11 mouse cellular contexts compared by ENCODE assay signal in the genomic region with DNA sequence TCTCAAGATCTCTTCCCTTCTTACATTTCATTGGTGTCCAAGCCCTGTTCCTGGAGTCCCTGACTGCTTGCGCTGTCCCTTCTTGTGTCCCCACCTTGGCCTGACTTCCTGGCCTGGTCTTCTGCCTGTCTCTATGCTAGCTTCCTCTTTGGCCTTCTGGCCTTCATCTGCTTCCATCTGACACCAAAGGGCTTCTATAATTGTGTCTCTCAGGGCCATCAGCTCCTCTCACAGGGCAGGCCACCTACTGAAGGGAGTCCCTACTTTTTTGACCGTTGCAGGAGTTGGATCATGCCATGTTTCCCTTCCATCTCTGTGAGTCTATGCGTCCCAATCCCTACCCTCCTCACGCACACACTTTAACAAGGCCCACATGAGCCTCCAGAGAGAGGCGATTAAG. TPM values are rescaled to one million over a fixed set of nuclear protein-coding genes. Genes with fewer than 3 reads are reported as not detected.
A peak's percentile ranks its signal among the peaks of the same experiment; 100 is the strongest.
DNase-seq lines count a peak whose midpoint lies in the region; ATAC-seq and TF ChIP-seq lines count a peak whose summit lies in the region.
"Had no signal": no experiment of that assay in that cellular context is flagged by ENCODE, and none has a peak within 500 bp of the region (broad histone marks: within the 10 kb centered on the region; RNA-seq: fewer than 3 reads in every experiment).

No protein-coding gene starts in this region.

- H3K27ac ChIP-seq in forebrain, embryonic 12.5 days = 0 out of 2 replicates have a peak overlapping the region, but pooled peaks have one; percentile 6
- H3K27ac ChIP-seq in forebrain, embryonic 14.5 days (ENCODE audit: low read depth, low read length) = no peak overlapping the region
- H3K27ac ChIP-seq in left cerebral cortex, adult 2 months = peak overlapping the region; percentile 75
- peak overlapping the region; percentile 40; the same call in 1 of the 2 replicates for H3K27ac ChIP-seq in forebrain, embryonic 15.5 days (replicated peaks)
- no peak overlapping the region for H3K27ac ChIP-seq in limb, embryonic 12.5 days
- H3K27ac ChIP-seq: heart, embryonic 15.5 days; lung, embryonic 15.5 days had no signal

- DNase-seq in forebrain, embryonic 14.5 days (ENCODE audit: low spot score) = no peak
- no peak for DNase-seq in left cerebral cortex, adult 2 months (ENCODE audit: extremely low spot score in 1 of 2, low spot score in 2 of 2)
- DNase-seq in left cerebral cortex, adult 8-10 months (ENCODE audit: low spot score in 2 of 2) = no peak
- no peak for DNase-seq in layer of hippocampus, adult 8-10 months (ENCODE audit: low spot score in 2 of 2)
- DNase-seq in gastrocnemius, postnatal 25 days = no peak

- TF ChIP-seq CTCF in left cerebral cortex, adult 2 months (IDR thresholded peaks at IDR 0.05) = no peak

- intact Hi-C loops in left cerebral cortex, adult 2 months (cut with DNase I) = loop anchor here (2.0 kb wide), 2 partner anchors 19 to 123 kb away; partner anchors contain the start of genes Bax and Bcat2

- WGBS in forebrain, embryonic 12.5 days = 94% methylated on average over 5 of the region's 5 CpGs
- 95% methylated on average over 5 of the region's 5 CpGs for WGBS in forebrain, embryonic 14.5 days
- WGBS in forebrain, embryonic 15.5 days = 96% methylated on average over 5 of the region's 5 CpGs
- 92% methylated on average over 5 of the region's 5 CpGs for WGBS in limb, embryonic 12.5 days

- H3K4me2 ChIP-seq in forebrain, embryonic 12.5 days = no peak overlapping the region
- no peak overlapping the region for H3K4me2 ChIP-seq in forebrain, embryonic 14.5 days (ENCODE audit: low read length)
- H3K4me2 ChIP-seq in forebrain, embryonic 15.5 days (replicated peaks) = peak overlapping the region; percentile 42
- H3K4me2 ChIP-seq in limb, embryonic 12.5 days = peak overlapping the region; percentile 51

- peaks cover 14% of the 10 kb centered on the region for H3K36me3 ChIP-seq in forebrain, embryonic 12.5 days (replicated peaks)
- H3K36me3 ChIP-seq in forebrain, embryonic 14.5 days (ENCODE audit: control insufficient read depth, insufficient read depth, low read length) = peaks cover 10% of the 10 kb centered on the region
- H3K36me3 ChIP-seq in forebrain, embryonic 15.5 days = peaks cover 5% of the 10 kb centered on the region; the same call in 1 of the 2 replicates
- peaks cover 19% of the 10 kb centered on the region for H3K36me3 ChIP-seq in limb, embryonic 12.5 days

- H3K27me3 ChIP-seq in forebrain, embryonic 12.5 days = no peaks in the 10 kb centered on the region
- no peaks in the 10 kb centered on the region for H3K27me3 ChIP-seq in forebrain, embryonic 14.5 days (replicated peaks; ENCODE audit: control insufficient read depth, insufficient read depth, low read length)
- H3K27me3 ChIP-seq in forebrain, embryonic 15.5 days = no peaks in the 10 kb centered on the region
- no peaks in the 10 kb centered on the region for H3K27me3 ChIP-seq in limb, embryonic 12.5 days
- H3K27me3 ChIP-seq: heart, embryonic 15.5 days; lung, embryonic 15.5 days had no signal

- no peak for ATAC-seq in forebrain, embryonic 12.5 days (ENCODE audit: low FRiP score)
- ATAC-seq in forebrain, embryonic 14.5 days = no peak
- no peak for ATAC-seq in forebrain, embryonic 15.5 days (replicated peaks)
- no peak for ATAC-seq in limb, embryonic 12.5 days (ENCODE audit: insufficient number of reproducible peaks, insufficient read depth, low FRiP score, low TSS enrichment, low read depth)

- H3K9me3 ChIP-seq in forebrain, embryonic 12.5 days = no peaks in the 10 kb centered on the region
- no peaks in the 10 kb centered on the region for H3K9me3 ChIP-seq in forebrain, embryonic 14.5 days (replicated peaks; ENCODE audit: control insufficient read depth, low read length)
- H3K9me3 ChIP-seq in forebrain, embryonic 15.5 days = no peaks in the 10 kb centered on the region
- no peaks in the 10 kb centered on the region for H3K9me3 ChIP-seq in limb, embryonic 12.5 days
- H3K9me3 ChIP-seq: heart, embryonic 15.5 days; lung, embryonic 15.5 days had no signal

- no peak overlapping the region for H3K9ac ChIP-seq in forebrain, embryonic 12.5 days
- no peak overlapping the region for H3K9ac ChIP-seq in forebrain, embryonic 14.5 days (ENCODE audit: low read length)
- H3K9ac ChIP-seq in forebrain, embryonic 15.5 days (replicated peaks) = 0 out of 2 replicates have a peak overlapping the region, but pooled peaks have one; percentile 16
- no peak overlapping the region for H3K9ac ChIP-seq in limb, embryonic 12.5 days (replicated peaks)
- H3K9ac ChIP-seq: heart, embryonic 15.5 days; lung, embryonic 15.5 days had no signal

- no peak overlapping the region for H3K4me3 ChIP-seq in forebrain, embryonic 12.5 days (replicated peaks)
- no peak overlapping the region for H3K4me3 ChIP-seq in forebrain, embryonic 14.5 days (ENCODE audit: low read depth, low read length)
- no peak overlapping the region for H3K4me3 ChIP-seq in left cerebral cortex, adult 2 months
- H3K4me3 ChIP-seq in forebrain, embryonic 15.5 days = no peak overlapping the region
- H3K4me3 ChIP-seq in limb, embryonic 12.5 days (replicated peaks) = no peak overlapping the region

- H3K4me1 ChIP-seq in forebrain, embryonic 12.5 days = peaks cover 4% of the 10 kb centered on the region
- no peaks in the 10 kb centered on the region for H3K4me1 ChIP-seq in forebrain, embryonic 14.5 days (ENCODE audit: control insufficient read depth, insufficient read depth, low read length)
- H3K4me1 ChIP-seq in forebrain, embryonic 15.5 days = peaks cover 4% of the 10 kb centered on the region
- H3K4me1 ChIP-seq in limb, embryonic 12.5 days (replicated peaks) = 0 out of 2 replicates have a peak, but pooled peaks cover 3% of the 10 kb centered on the region

RNA-seq across cellular contexts. Expression of gene Bcat2, which starts 19.9 kb away (rescaled TPM):
- 18.3 and 22.2 TPM in 2 replicates for polyA plus RNA-seq in forebrain, embryonic 12.5 days (2016; fragmentation: Nextera tagmentation; extraction: Ambion mirVana)
- polyA plus RNA-seq in forebrain, embryonic 14.5 days (2014; fragmentation: Nextera tagmentation; extraction: Ambion mirVana) = 19.6 and 20.1 TPM in 2 replicates
- total RNA-seq in left cerebral cortex, adult 2 months (2021) = 10 to 100 TPM; 25.4 to 26.2 TPM
- total RNA-seq in left cerebral cortex, adult 8-10 months (2022) = 10 to 100 TPM; 19.3 to 21.1 (median 19.9) TPM
- 21.6 and 23.3 TPM in 2 replicates for polyA plus RNA-seq in forebrain, embryonic 15.5 days (2015; fragmentation: Nextera tagmentation; extraction: Ambion mirVana)
- 50.4 and 56.5 TPM in 2 replicates for polyA plus RNA-seq in limb, embryonic 12.5 days (2016; fragmentation: Nextera tagmentation; extraction: Ambion mirVana)
- total RNA-seq in layer of hippocampus, adult 8-10 months (2022) = 10 to 100 TPM; 23.2 to 33.0 (median 29.9) TPM
- total RNA-seq in gastrocnemius, postnatal 25 days (2021) = 10 to 100 TPM; 56.3 to 63.9 TPM

RNA-seq across cellular contexts. Expression of gene Fgf21, which starts 25.4 kb away (rescaled TPM):
- polyA plus RNA-seq in forebrain, embryonic 12.5 days (2016; fragmentation: Nextera tagmentation; extraction: Ambion mirVana) = not detected in 2 replicates
- not detected in 2 replicates for polyA plus RNA-seq in forebrain, embryonic 14.5 days (2014; fragmentation: Nextera tagmentation; extraction: Ambion mirVana)
- total RNA-seq in left cerebral cortex, adult 2 months (2021) = not detected
- total RNA-seq in left cerebral cortex, adult 8-10 months (2022) = not detected
- polyA plus RNA-seq in forebrain, embryonic 15.5 days (2015; fragmentation: Nextera tagmentation; extraction: Ambion mirVana) = not detected in 2 replicates
- not detected in 2 replicates for polyA plus RNA-seq in limb, embryonic 12.5 days (2016; fragmentation: Nextera tagmentation; extraction: Ambion mirVana)
- not detected for total RNA-seq in layer of hippocampus, adult 8-10 months (2022)
- not detected for total RNA-seq in gastrocnemius, postnatal 25 days (2021)
- total RNA-seq: left cerebral cortex, postnatal 14 days had no signal

RNA-seq across cellular contexts. Expression of gene Fut1, which starts 27.2 kb away (rescaled TPM):
- polyA plus RNA-seq in forebrain, embryonic 12.5 days (2016; fragmentation: Nextera tagmentation; extraction: Ambion mirVana) = 0.10 and 0.24 TPM in 2 replicates
- not detected in 2 replicates for polyA plus RNA-seq in forebrain, embryonic 14.5 days (2014; fragmentation: Nextera tagmentation; extraction: Ambion mirVana)
- total RNA-seq in left cerebral cortex, adult 2 months (2021) = not detected
- under 1 TPM in 1 of 4 experiments, not detected in 3; 0.21 TPM for total RNA-seq in left cerebral cortex, adult 8-10 months (2022)
- not detected in 2 replicates for polyA plus RNA-seq in forebrain, embryonic 15.5 days (2015; fragmentation: Nextera tagmentation; extraction: Ambion mirVana)
- not detected in 2 replicates for polyA plus RNA-seq in limb, embryonic 12.5 days (2016; fragmentation: Nextera tagmentation; extraction: Ambion mirVana)
- total RNA-seq in layer of hippocampus, adult 8-10 months (2022) = under 1 TPM in 3 of 4 experiments, not detected in 1; 0.20 to 0.28 (median 0.21) TPM
- total RNA-seq in gastrocnemius, postnatal 25 days (2021) = not detected
- total RNA-seq: left cerebral cortex, postnatal 14 days had no signal

RNA-seq across cellular contexts. Expression of gene Izumo1, which starts 31.7 kb away (rescaled TPM):
- polyA plus RNA-seq in forebrain, embryonic 12.5 days (2016; fragmentation: Nextera tagmentation; extraction: Ambion mirVana) = 0.13 TPM in 1 of 2 replicates, not detected in the other
- not detected in 2 replicates for polyA plus RNA-seq in forebrain, embryonic 14.5 days (2014; fragmentation: Nextera tagmentation; extraction: Ambion mirVana)
- under 1 TPM in 1 of 2 experiments, not detected in 1; 0.34 TPM for total RNA-seq in left cerebral cortex, adult 2 months (2021)
- not detected for total RNA-seq in left cerebral cortex, adult 8-10 months (2022)
- polyA plus RNA-seq in forebrain, embryonic 15.5 days (2015; fragmentation: Nextera tagmentation; extraction: Ambion mirVana) = 0.17 TPM in 1 of 2 replicates, not detected in the other
- 0.13 and 0.17 TPM in 2 replicates for polyA plus RNA-seq in limb, embryonic 12.5 days (2016; fragmentation: Nextera tagmentation; extraction: Ambion mirVana)
- total RNA-seq in layer of hippocampus, adult 8-10 months (2022) = under 1 TPM in 3 of 4 experiments, not detected in 1; 0.14 to 0.27 (median 0.22) TPM
- total RNA-seq in gastrocnemius, postnatal 25 days (2021) = not detected

RNA-seq across cellular contexts. Expression of gene Hsd17b14, which starts 35.2 kb away (rescaled TPM):
- polyA plus RNA-seq in forebrain, embryonic 12.5 days (2016; fragmentation: Nextera tagmentation; extraction: Ambion mirVana) = 0.42 and 0.52 TPM in 2 replicates
- 0.17 and 0.22 TPM in 2 replicates for polyA plus RNA-seq in forebrain, embryonic 14.5 days (2014; fragmentation: Nextera tagmentation; extraction: Ambion mirVana)
- total RNA-seq in left cerebral cortex, adult 2 months (2021) = under 1 TPM; 0.61 to 0.68 TPM
- 1 to 10 TPM in 2 of 4 experiments, under 1 TPM in 1, not detected in 1; 0.72 to 2.6 (median 1.2) TPM for total RNA-seq in left cerebral cortex, adult 8-10 months (2022)
- polyA plus RNA-seq in forebrain, embryonic 15.5 days (2015; fragmentation: Nextera tagmentation; extraction: Ambion mirVana) = not detected in 2 replicates
- 0.55 and 1.1 TPM in 2 replicates for polyA plus RNA-seq in limb, embryonic 12.5 days (2016; fragmentation: Nextera tagmentation; extraction: Ambion mirVana)
- total RNA-seq in layer of hippocampus, adult 8-10 months (2022) = not detected
- 1 to 10 TPM in 1 of 2 experiments, under 1 TPM in 1; 0.99 to 1.2 TPM for total RNA-seq in gastrocnemius, postnatal 25 days (2021)
- total RNA-seq: left cerebral cortex, postnatal 14 days had no signal

Comparison
In these comparisons a context has a peak if more than half of its experiments do, and no peak if none do; other contexts are left out.
1. H3K27ac ChIP-seq: peak in forebrain, embryonic 12.5 days (single experiment), left cerebral cortex, adult 2 months (single experiment) and forebrain, embryonic 15.5 days (single experiment); none in forebrain, embryonic 14.5 days (single experiment) and limb, embryonic 12.5 days (single experiment).
2. H3K4me2 ChIP-seq: peak in forebrain, embryonic 15.5 days (single experiment) and limb, embryonic 12.5 days (single experiment); none in forebrain, embryonic 12.5 days (single experiment) and forebrain, embryonic 14.5 days (single experiment).